ENCODE assay signal across 8 mouse cellular contexts in the genomic region with DNA sequence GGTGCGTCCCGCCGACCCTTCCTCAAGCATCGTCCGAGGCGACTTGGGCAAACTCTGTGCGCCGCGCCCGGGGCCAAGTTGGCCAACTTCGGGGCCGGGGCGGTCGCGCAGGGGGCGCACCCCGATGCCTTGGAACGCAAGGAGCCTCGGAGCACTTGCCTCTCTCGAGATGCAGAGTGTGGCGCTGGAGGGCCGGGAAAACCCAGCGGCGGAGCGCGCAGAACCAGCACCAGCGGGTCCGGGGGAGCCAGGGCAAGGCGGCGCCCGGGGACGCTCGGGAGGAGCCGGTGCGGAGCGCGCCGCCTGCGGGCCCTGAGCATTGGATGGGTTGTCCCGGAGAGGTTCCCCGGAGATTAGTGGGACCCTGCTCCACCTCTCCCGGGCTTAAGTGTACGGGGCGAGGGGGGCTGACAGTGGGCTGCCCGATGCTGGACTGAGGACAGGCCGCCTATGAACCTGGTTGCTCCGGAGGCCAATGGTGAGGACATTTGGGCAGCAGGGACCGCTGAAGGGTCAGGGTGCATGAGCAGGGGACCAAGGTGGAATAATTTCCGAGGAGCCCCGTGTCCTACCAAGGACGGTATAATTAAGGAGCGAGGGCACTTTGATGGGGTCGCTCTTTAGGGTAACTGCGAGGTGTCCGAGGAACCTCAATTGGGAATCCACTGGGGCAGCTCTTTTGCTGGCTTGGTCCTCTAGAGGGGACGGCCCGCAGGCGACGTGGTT. TPM values are rescaled to one million over a fixed set of nuclear protein-coding genes. Genes with fewer than 3 reads are reported as not detected.
DNase-seq lines count a peak whose midpoint lies in the region; ATAC-seq and TF ChIP-seq lines count a peak whose summit lies in the region.

No protein-coding gene starts in this region.

- H3K4me2 ChIP-seq in embryonic facial prominence, embryonic 11.5 days (ENCODE audit: low read depth, low read length): peak overlapping the region; percentile 99
- H3K4me2 ChIP-seq in heart, embryonic 13.5 days: peak overlapping the region; percentile 97
- H3K4me2 ChIP-seq in midbrain, embryonic 13.5 days (replicated peaks): peak overlapping the region; percentile 93

- H3K27ac ChIP-seq in thymus, adult 2 months (ENCODE audit: control insufficient read depth, insufficient read depth, low read length): no peak overlapping the region
- H3K27ac ChIP-seq in embryonic facial prominence, embryonic 11.5 days (replicated peaks; ENCODE audit: low read depth, low read length): no peak overlapping the region
- H3K27ac ChIP-seq in heart, embryonic 13.5 days (replicated peaks): 0 out of 2 replicates have a peak overlapping the region, but pooled peaks have one; percentile 24
- no peak overlapping the region for H3K27ac ChIP-seq in midbrain, embryonic 13.5 days

- peak; percentile 39 for ATAC-seq in embryonic facial prominence, embryonic 11.5 days (replicated peaks; ENCODE audit: insufficient number of reproducible peaks, low FRiP score, low TSS enrichment, low read depth)
- ATAC-seq in heart, embryonic 13.5 days (ENCODE audit: extremely low read depth, insufficient number of reproducible peaks, low FRiP score, low TSS enrichment): no peak
- ATAC-seq in midbrain, embryonic 13.5 days: peak; percentile 21

- no peak for TF ChIP-seq POLR2A in thymus, adult 2 months (IDR thresholded peaks at IDR 0.05; ENCODE audit: control insufficient read depth, extremely low read depth, insufficient read depth, low read length, poor library complexity)

- WGBS in thymus, adult 2 months: 2% methylated on average over 59 of the region's 59 CpGs
- 1% methylated on average over 59 of the region's 59 CpGs for WGBS in embryonic facial prominence, embryonic 11.5 days
- 1% methylated on average over 59 of the region's 59 CpGs for WGBS in heart, embryonic 13.5 days
- under 1% methylated on average over 59 of the region's 59 CpGs for WGBS in midbrain, embryonic 13.5 days

- no peaks in the 10 kb centered on the region for H3K9me3 ChIP-seq in embryonic facial prominence, embryonic 11.5 days (replicated peaks; ENCODE audit: control insufficient read depth, low read length)
- no peaks in the 10 kb centered on the region for H3K9me3 ChIP-seq in heart, embryonic 13.5 days
- no peaks in the 10 kb centered on the region for H3K9me3 ChIP-seq in midbrain, embryonic 13.5 days

- peak overlapping the region; percentile 61 for H3K9ac ChIP-seq in embryonic facial prominence, embryonic 11.5 days (replicated peaks; ENCODE audit: low read length)
- H3K9ac ChIP-seq in heart, embryonic 13.5 days: peak overlapping the region; percentile 82
- peak overlapping the region; percentile 64 for H3K9ac ChIP-seq in midbrain, embryonic 13.5 days (replicated peaks)

- intact Hi-C loops in left cerebral cortex, postnatal 36 days (cut with DNase I): loop anchor here (5.0 kb wide), 3 partner anchors 145 to 165 kb away; no protein-coding TSS in a partner anchor

- peaks cover 27% of the 10 kb centered on the region; the same call in 1 of the 2 replicates for H3K27me3 ChIP-seq in thymus, adult 2 months (ENCODE audit: control insufficient read depth, insufficient read depth, low read length)
- H3K27me3 ChIP-seq in embryonic facial prominence, embryonic 11.5 days (ENCODE audit: control insufficient read depth, insufficient read depth, low read length): peaks cover 42% of the 10 kb centered on the region
- peaks cover 99% of the 10 kb centered on the region for H3K27me3 ChIP-seq in heart, embryonic 13.5 days (replicated peaks)
- H3K27me3 ChIP-seq in midbrain, embryonic 13.5 days: peaks cover 65% of the 10 kb centered on the region

- peak overlapping the region; percentile 36 for H3K4me3 ChIP-seq in thymus, adult 2 months (ENCODE audit: control insufficient read depth, insufficient read depth, low read length)
- H3K4me3 ChIP-seq in embryonic facial prominence, embryonic 11.5 days (ENCODE audit: low read depth, low read length): peak overlapping the region; percentile 67
- peak overlapping the region; percentile 74 for H3K4me3 ChIP-seq in heart, embryonic 13.5 days
- peak overlapping the region; percentile 63 for H3K4me3 ChIP-seq in midbrain, embryonic 13.5 days (replicated peaks)

- peaks cover 11% of the 10 kb centered on the region; the same call in 1 of the 2 replicates for H3K4me1 ChIP-seq in thymus, adult 2 months (replicated peaks; ENCODE audit: control insufficient read depth, insufficient read depth, low read length)
- 0 out of 2 replicates have a peak, but pooled peaks cover 3% of the 10 kb centered on the region for H3K4me1 ChIP-seq in embryonic facial prominence, embryonic 11.5 days (ENCODE audit: control insufficient read depth, insufficient read depth, low read length)
- H3K4me1 ChIP-seq in heart, embryonic 13.5 days: peaks cover 18% of the 10 kb centered on the region
- H3K4me1 ChIP-seq in midbrain, embryonic 13.5 days (replicated peaks): peaks cover 23% of the 10 kb centered on the region

- no peak for DNase-seq in thymus, adult 2 months
- DNase-seq in thymus, postnatal 25 days: no peak
- peak; percentile 52 for DNase-seq in embryonic facial prominence, embryonic 11.5 days (ENCODE audit: low spot score)
- peak; percentile 33 to 39 for DNase-seq in left cerebral cortex, postnatal 36 days (ENCODE audit: low spot score in 2 of 2)
- peak; percentile 34 for DNase-seq in testis, postnatal 14 days (ENCODE audit: low spot score)
- no peak for DNase-seq in thymus, postnatal 10 days (ENCODE audit: low spot score in 2 of 2)

- no peak for TF ChIP-seq CTCF in thymus, adult 2 months (IDR thresholded peaks at IDR 0.05; ENCODE audit: borderline replicate concordance, control insufficient read depth, extremely low read depth, insufficient read depth, low read length, poor library complexity)

- H3K36me3 ChIP-seq in thymus, adult 2 months (ENCODE audit: control insufficient read depth, insufficient read depth, low read length): no peaks in the 10 kb centered on the region
- no peaks in the 10 kb centered on the region for H3K36me3 ChIP-seq in embryonic facial prominence, embryonic 11.5 days (replicated peaks; ENCODE audit: control insufficient read depth, insufficient read depth, low read depth, low read length)
- H3K36me3 ChIP-seq in heart, embryonic 13.5 days: no peaks in the 10 kb centered on the region
- H3K36me3 ChIP-seq in midbrain, embryonic 13.5 days: no peaks in the 10 kb centered on the region

RNA-seq across cellular contexts. Expression of a gene that starts 0.6 kb away (rescaled TPM):
- 4.9 and 5.5 TPM in 2 replicates for polyA plus RNA-seq in thymus, adult 2 months (2012; rRNA removed)
- polyA plus RNA-seq in embryonic facial prominence, embryonic 11.5 days (2014; fragmentation: Nextera tagmentation; extraction: Ambion mirVana): 2.2 and 2.5 TPM in 2 replicates
- 6.7 and 7.0 TPM in 2 replicates for polyA plus RNA-seq in heart, embryonic 13.5 days (2015; fragmentation: Nextera tagmentation; extraction: Ambion mirVana)
- total RNA-seq in left cerebral cortex, postnatal 36 days (2021): 10 to 100 TPM in 1 of 2 experiments, 1 to 10 TPM in 1; 8.2 to 12.6 TPM
- 1.6 and 1.9 TPM in 2 replicates for polyA plus RNA-seq in midbrain, embryonic 13.5 days (2015; fragmentation: Nextera tagmentation; extraction: Ambion mirVana)

Comparison
In these comparisons a context has a peak if more than half of its experiments do, and no peak if none do; other contexts are left out.
1. DNase-seq: peak in embryonic facial prominence, embryonic 11.5 days (single experiment), left cerebral cortex, postnatal 36 days (2 of 2) and testis, postnatal 14 days (single experiment); none in thymus, adult 2 months (single experiment), thymus, postnatal 25 days (single experiment) and thymus, postnatal 10 days (0 of 2).
2. Peak in every context shown above with its lines, with median percentiles within 50 percentile points of each other: H3K4me3 ChIP-seq, H3K4me2 ChIP-seq and H3K9ac ChIP-seq.